Mouse (Mus musculus) lung, adult 2 months (tissue): ENCODE data around the gene Sema4d. TPM values are rescaled to one million over a fixed set of nuclear protein-coding genes. Genes with fewer than 3 reads are reported as not detected.
A peak's percentile ranks its signal among the peaks of the same experiment; 100 is the strongest.

Source experiments
- DNase-seq: peaks from one replicate; pipeline ENCODE4 v3.0.0; 2022
- H3K4me1 ChIP-seq: fragments of 200-500 bp; 2 replicates; pipeline ENCODE4 v1.6.1; 2011; ENCODE audit warnings: low read length; ENCODE audit not compliant: control insufficient read depth, insufficient read depth
- H3K4me3 ChIP-seq: fragments of 200-500 bp; replicated peaks from 2 replicates; pipeline ENCODE3; 2011; ENCODE audit warnings: low read depth, mild to moderate bottlenecking, control low read depth, low read length; ENCODE audit errors: extremely low read depth
- CTCF ChIP-seq: fragments of 200-500 bp; IDR thresholded peaks from 2 replicates; pipeline ENCODE4 v1.5.1; 2011; ENCODE audit warnings: mild to moderate bottlenecking, low read length, control low read depth; ENCODE audit not compliant: insufficient read depth
- POLR2A ChIP-seq: fragments of 200-500 bp; IDR thresholded peaks from 2 replicates; pipeline ENCODE4 v1.6.1; 2011; ENCODE audit warnings: low read depth, mild to moderate bottlenecking, control low read depth, low read length, borderline replicate concordance; ENCODE audit errors: extremely low read depth
- WGBS: fragments of 180-500 bp; shearing (Covaris S2); methylation state at CpG from one replicate; pipeline ENCODE4 v1.1.7; 2018; 5-methylcytosine and 5-hydroxymethylcytosine counted together
- polyA plus RNA-seq: library from polyadenylated mRNA; depleted of rRNA; stranded (reverse); fragments of >200 nt; gene quantifications from 2 replicates; pipeline ENCODE4 v1.2.3, GENCODE M21; 2012

Gene Sema4d
- polyA plus RNA-seq, 1 experiment, result 23.3 TPM

- Histone ChIP-seq H3K4me1 (no peaks in the 10 kb centered on the region), H3K4me3 (peak overlapping the region; percentile 53)
- peak; percentile 50 for DNase-seq
- no peak for TF ChIP-seq POLR2A
- TF ChIP-seq CTCF, result no peak
- 3% methylated on average over 43 of the region's 43 CpGs for WGBS
Observed at GRCm38 (mm10) chr13:51792729-51793424, 670 bp downstream of the Sema4d start.

DNA sequence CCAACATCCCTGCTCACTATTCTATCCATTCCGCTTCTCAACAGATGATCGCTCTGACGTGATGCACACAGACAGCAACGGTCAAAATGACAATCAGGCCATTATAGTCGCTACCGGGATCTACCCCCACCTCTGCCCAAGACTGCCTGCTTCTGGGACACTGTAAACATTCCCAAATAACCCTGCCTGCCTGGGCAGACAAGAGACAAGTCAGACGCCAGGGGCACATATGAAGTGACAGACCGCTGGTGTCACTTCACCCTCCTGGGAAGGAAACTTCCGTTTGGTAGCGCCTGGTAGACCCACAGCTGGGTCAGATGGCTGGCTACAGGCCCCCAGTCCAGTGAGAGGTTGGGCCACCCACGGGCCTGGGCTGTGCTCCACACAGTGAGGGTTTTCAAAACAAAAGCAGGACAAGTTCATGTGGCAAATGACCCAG is 1.4 kb downstream of the Sema4d start:
- no peak for TF ChIP-seq CTCF
- no peak for TF ChIP-seq POLR2A
- DNase-seq, result peak; percentile 18
- Histone ChIP-seq H3K4me1 (no peaks in the 10 kb centered on the region), H3K4me3 (peak overlapping the region; percentile 5)
- WGBS, result 44% methylated on average over 11 of the region's 11 CpGs

DNA sequence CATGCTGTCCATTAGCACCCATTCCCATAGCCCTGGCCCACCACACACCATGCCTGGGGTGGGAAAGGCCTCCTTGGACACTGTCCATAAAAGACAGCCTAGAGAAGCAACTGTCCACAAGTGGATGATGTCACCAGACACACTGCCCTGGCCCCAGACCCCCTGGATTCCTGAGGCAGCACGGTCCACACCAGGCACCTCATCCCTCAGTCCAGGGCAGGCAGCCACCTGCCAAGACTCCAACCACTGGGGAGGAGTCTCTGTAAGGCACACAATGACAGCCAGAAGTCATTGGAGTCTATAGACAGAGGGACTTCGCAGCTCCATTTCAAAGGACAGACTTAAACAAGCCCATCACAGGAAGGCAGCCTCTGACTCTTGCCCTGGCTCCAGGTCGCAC is 1.9 kb downstream of the Sema4d start:
- Histone ChIP-seq H3K4me3 (no peak overlapping the region), H3K4me1 (no peaks in the 10 kb centered on the region)
- TF ChIP-seq CTCF (no peak), POLR2A (no peak)
- no peak for DNase-seq
- 71% methylated on average over 3 of the region's 3 CpGs for WGBS

DNA sequence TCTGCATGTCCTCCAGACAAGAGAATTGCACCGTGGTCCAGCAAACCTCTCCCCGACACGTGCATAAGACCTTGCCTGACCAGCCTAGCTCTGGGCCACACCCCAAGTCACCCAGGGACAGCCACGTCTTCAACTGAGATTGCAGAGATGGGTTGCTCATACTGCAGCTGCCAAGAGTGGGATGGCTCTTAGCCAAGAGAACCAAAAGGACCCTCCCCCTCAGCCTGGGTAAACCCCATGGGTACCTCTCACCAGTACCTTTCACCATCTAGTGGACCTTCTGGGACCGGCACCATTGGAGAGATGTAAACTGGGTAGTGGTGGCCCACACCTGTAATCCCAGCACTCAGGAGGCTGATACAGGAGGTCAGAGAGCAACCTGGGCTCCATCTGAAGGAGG is 2.8 kb downstream of the Sema4d start:
- Histone ChIP-seq H3K4me1 (no peaks in the 10 kb centered on the region), H3K4me3 (no peak overlapping the region)
- WGBS, result 51% methylated on average over 5 of the region's 5 CpGs
- DNase-seq, result no peak
- no peak for TF ChIP-seq CTCF
- TF ChIP-seq POLR2A, result no peak

- TF ChIP-seq POLR2A (no peak), CTCF (no peak)
- 49% methylated on average over 2 of the region's 2 CpGs for WGBS
- Histone ChIP-seq H3K4me1 (no peaks in the 10 kb centered on the region), H3K4me3 (no peak overlapping the region)
- DNase-seq, result no peak
Observed at GRCm38 (mm10) chr13:51787858-51788257, 5.7 kb downstream of the Sema4d start.

- 79% methylated on average over 4 of the region's 4 CpGs for WGBS
- DNase-seq, result no peak
- Histone ChIP-seq H3K4me3 (no peak overlapping the region), H3K4me1 (no peaks in the 10 kb centered on the region)
- TF ChIP-seq POLR2A, result no peak
Observed at GRCm38 (mm10) chr13:51786616-51787015, 6.9 kb downstream of the Sema4d start.

GRCm38 (mm10) chr13:51784476-51784875 is 9.1 kb downstream of the Sema4d start:
- 82% methylated on average over 8 of the region's 8 CpGs for WGBS

GRCm38 (mm10) chr13:51783857-51784256 is 9.7 kb downstream of the Sema4d start:
- TF ChIP-seq POLR2A, result no peak
- no peak for TF ChIP-seq CTCF
- Histone ChIP-seq H3K4me1 (no peaks in the 10 kb centered on the region), H3K4me3 (no peak overlapping the region)
- 79% methylated on average over 6 of the region's 6 CpGs for WGBS
- DNase-seq, result no peak

More at GRCm38 (mm10) chr13:51784476-51784875, 9.1 kb downstream of the Sema4d start:
- no peak for DNase-seq
- H3K4me1 ChIP-seq, result no peaks in the 10 kb centered on the region
- no peak overlapping the region for H3K4me3 ChIP-seq
- TF ChIP-seq POLR2A (no peak), CTCF (no peak)

- no peak overlapping the region for H3K4me3 ChIP-seq
- TF ChIP-seq POLR2A (no peak), CTCF (no peak)
- no peaks in the 10 kb centered on the region; the same call in 1 of the 2 replicates for H3K4me1 ChIP-seq
- no peak for DNase-seq
- 70% methylated on average over 10 of the region's 10 CpGs for WGBS
Observed at GRCm38 (mm10) chr13:51780509-51781155, 12.9 kb downstream of the Sema4d start.
